Mouse (Mus musculus) c-Kit-positive CD71-positive TER-119-negative erythroid progenitor cells, embryonic 14.5 days (primary cell): ENCODE measurements around the gene 1700092M07Rik.
"Not testable (repeated sequence)": the region's sequence is repeated elsewhere in the genome, so short reads cannot be mapped to it uniquely, and the experiment has no call there.

ENCODE experiments used
- DNase-seq: peaks from one replicate; pipeline ENCODE4 v3.0.0-alpha.2; 2013; ENCODE audit warnings: low read depth

1700092M07Rik gene

GRCm38 (mm10) chr19:8716767-8717475 is 23.6 kb upstream of the 1700092M07Rik start:
- DNase-seq: no peak

GRCm38 (mm10) chr19:8718357-8718756 is 22.2 kb upstream of the 1700092M07Rik start:
- no peak for DNase-seq

GRCm38 (mm10) chr19:8719037-8719436 is 21.5 kb upstream of the 1700092M07Rik start:
- not testable (repeated sequence) for DNase-seq

GRCm38 (mm10) chr19:8721378-8721777 is 19.1 kb upstream of the 1700092M07Rik start:
- DNase-seq: no peak

- no peak for DNase-seq
Measured at GRCm38 (mm10) chr19:8722021-8722420, 18.5 kb upstream of the 1700092M07Rik start.

- no peak for DNase-seq
Measured at GRCm38 (mm10) chr19:8722559-8722906, 18.0 kb upstream of the 1700092M07Rik start.

GRCm38 (mm10) chr19:8722907-8723573 is 17.5 kb upstream of the 1700092M07Rik start, which contains the start of gene Slc3a2:
Gene Slc3a2 (minus strand): TSS chr19:8723369.
- DNase-seq: peak; percentile 96

GRCm38 (mm10) chr19:8723574-8724346 is 16.8 kb upstream of the 1700092M07Rik start:
- DNase-seq: no peak

- DNase-seq: no peak
Measured at GRCm38 (mm10) chr19:8724392-8724791, 16.1 kb upstream of the 1700092M07Rik start.

GRCm38 (mm10) chr19:8725081-8725613 is 15.4 kb upstream of the 1700092M07Rik start:
- no peak for DNase-seq

- no peak for DNase-seq
Measured at GRCm38 (mm10) chr19:8726609-8727390, 13.7 kb upstream of the 1700092M07Rik start.

GRCm38 (mm10) chr19:8727495-8728114 is 12.9 kb upstream of the 1700092M07Rik start:
- DNase-seq: no peak

- DNase-seq: not testable (repeated sequence)
Measured at GRCm38 (mm10) chr19:8728335-8729099, 12.0 kb upstream of the 1700092M07Rik start.

- no peak for DNase-seq
Measured at GRCm38 (mm10) chr19:8734334-8734733, 6.2 kb upstream of the 1700092M07Rik start.

GRCm38 (mm10) chr19:8735389-8736159 is 4.9 kb upstream of the 1700092M07Rik start, which contains the start of gene Wdr74:
Gene Wdr74 (plus strand): TSS chr19:8735827.
- DNase-seq: peak; percentile 92

GRCm38 (mm10) chr19:8736160-8736467 is 4.4 kb upstream of the 1700092M07Rik start:
- DNase-seq: no peak

GRCm38 (mm10) chr19:8738911-8739310 is 1.6 kb upstream of the 1700092M07Rik start:
- no peak for DNase-seq

- no peak for DNase-seq
Measured at GRCm38 (mm10) chr19:8739646-8740045, 872 bp upstream of the 1700092M07Rik start.

GRCm38 (mm10) chr19:8741243-8741869 is 838 bp downstream of the 1700092M07Rik start, which contains the start of gene Stx5a:
Gene Stx5a (plus strand): TSS chr19:8741413.
- peak; percentile 97 for DNase-seq
